Mouse (Mus musculus) left cerebral cortex, adult 2 months (tissue): ENCODE data around the gene Patj. TPM values are rescaled to one million over a fixed set of nuclear protein-coding genes. Genes with fewer than 3 reads are reported as not detected.

Source experiments
- DNase-seq, 2 experiments: peaks; one replicate each; pipeline ENCODE4 v3.0.0; 2021 to 2022; ENCODE audit warnings: low spot score in 2 of 2, mixed read lengths in 1 of 2; ENCODE audit errors: extremely low spot score in 1 of 2
- H3K27ac ChIP-seq: fragments of 200-600 bp; 2 replicates; pipeline ENCODE4 v1.8.1; 2022
- H3K4me3 ChIP-seq: fragments of 200-600 bp; 2 replicates; pipeline ENCODE4 v1.8.1; 2022
- CTCF ChIP-seq: fragments of 200-600 bp; IDR thresholded peaks from 2 replicates; pipeline ENCODE4 v1.8.1; 2022; ENCODE audit warnings: antibody characterized with exemption, mild to moderate bottlenecking, moderate library complexity
- intact Hi-C: fragments of 180-260 bp; cut with DNase I; formaldehyde crosslinking; loops from one replicate; pipeline ENCODE4 v1.15.1; 2025
- total RNA-seq, 2 experiments: library from RNA; stranded (reverse); gene quantifications; 2 replicates each; pipeline ENCODE4 v1.2.3; 2021

Patj gene
- total RNA-seq, 2 experiments from 2014 or later, result 16.0 to 17.5 TPM

- no peak for TF ChIP-seq CTCF
- no peak for DNase-seq
- intact Hi-C loops, result no loop called here
- no peak overlapping the region for H3K4me3 ChIP-seq
- H3K27ac ChIP-seq, result no peak overlapping the region
These were observed 54.7 kb downstream of the Patj start for GRCm38 (mm10) chr4:98450308-98450707.

- Histone ChIP-seq H3K4me3 (no peak overlapping the region), H3K27ac (no peak overlapping the region)
- TF ChIP-seq CTCF, result no peak
- DNase-seq, result no peak
- intact Hi-C loops, result no loop called here
These were observed 55.2 kb downstream of the Patj start for GRCm38 (mm10) chr4:98450829-98451228.

- DNase-seq, result no peak
- Histone ChIP-seq H3K4me3 (no peak overlapping the region), H3K27ac (no peak overlapping the region)
- no peak for TF ChIP-seq CTCF
- intact Hi-C loops, result no loop called here
These were observed 55.7 kb downstream of the Patj start for GRCm38 (mm10) chr4:98451259-98451658.

GRCm38 (mm10) chr4:98452725-98453124 lies 57.1 kb downstream of the Patj start:
- Histone ChIP-seq H3K4me3 (no peak overlapping the region), H3K27ac (no peak overlapping the region)
- TF ChIP-seq CTCF, result no peak
- no peak for DNase-seq
- intact Hi-C loops, result no loop called here

- Histone ChIP-seq H3K4me3 (no peak overlapping the region), H3K27ac (no peak overlapping the region)
- no peak for TF ChIP-seq CTCF
- DNase-seq, result peak in 1 of 2 experiments; percentile 17
- intact Hi-C loops, result no loop called here
These were observed 57.6 kb downstream of the Patj start for GRCm38 (mm10) chr4:98453231-98453630.

GRCm38 (mm10) chr4:98455352-98455751 lies 59.8 kb downstream of the Patj start:
- TF ChIP-seq CTCF, result no peak
- intact Hi-C loops, result no loop called here
- H3K4me3 ChIP-seq, result no peak overlapping the region
- DNase-seq, result no peak
- no peak overlapping the region for H3K27ac ChIP-seq

- intact Hi-C loops, result no loop called here
- Histone ChIP-seq H3K27ac (no peak overlapping the region), H3K4me3 (no peak overlapping the region)
- TF ChIP-seq CTCF, result no peak
- no peak for DNase-seq
These were observed 60.3 kb downstream of the Patj start for GRCm38 (mm10) chr4:98455910-98456309.

GRCm38 (mm10) chr4:98461804-98462341 lies 66.3 kb downstream of the Patj start:
- intact Hi-C loops, result no loop called here
- TF ChIP-seq CTCF, result no peak
- H3K4me3 ChIP-seq, result no peak overlapping the region
- DNase-seq, result no peak
- no peak overlapping the region for H3K27ac ChIP-seq

- TF ChIP-seq CTCF, result no peak
These were observed 69.9 kb downstream of the Patj start for GRCm38 (mm10) chr4:98465476-98465875.

GRCm38 (mm10) chr4:98465886-98466285 lies 70.3 kb downstream of the Patj start:
- TF ChIP-seq CTCF, result no peak
- H3K4me3 ChIP-seq, result no peak overlapping the region
- H3K27ac ChIP-seq, result no peak overlapping the region
- intact Hi-C loops, result no loop called here
- DNase-seq, result no peak

More at GRCm38 (mm10) chr4:98465476-98465875, 69.9 kb downstream of the Patj start:
- intact Hi-C loops, result no loop called here
- Histone ChIP-seq H3K27ac (no peak overlapping the region), H3K4me3 (no peak overlapping the region)
- no peak for DNase-seq

- Histone ChIP-seq H3K4me3 (no peak overlapping the region), H3K27ac (no peak overlapping the region)
- intact Hi-C loops, result no loop called here
- no peak for DNase-seq
- TF ChIP-seq CTCF, result no peak
These were observed 75.8 kb downstream of the Patj start for GRCm38 (mm10) chr4:98471376-98471775.

- Histone ChIP-seq H3K4me3 (no peak overlapping the region), H3K27ac (no peak overlapping the region)
- DNase-seq, result no peak
- no peak for TF ChIP-seq CTCF
- intact Hi-C loops, result no loop called here
These were observed 77.9 kb downstream of the Patj start for GRCm38 (mm10) chr4:98473491-98473890.

GRCm38 (mm10) chr4:98478005-98478404 lies 82.4 kb downstream of the Patj start:
- Histone ChIP-seq H3K27ac (no peak overlapping the region), H3K4me3 (no peak overlapping the region)
- no peak for DNase-seq
- intact Hi-C loops, result no loop called here
- TF ChIP-seq CTCF, result no peak
